19 mouse cellular contexts compared by ENCODE assay signal in the genomic region with DNA sequence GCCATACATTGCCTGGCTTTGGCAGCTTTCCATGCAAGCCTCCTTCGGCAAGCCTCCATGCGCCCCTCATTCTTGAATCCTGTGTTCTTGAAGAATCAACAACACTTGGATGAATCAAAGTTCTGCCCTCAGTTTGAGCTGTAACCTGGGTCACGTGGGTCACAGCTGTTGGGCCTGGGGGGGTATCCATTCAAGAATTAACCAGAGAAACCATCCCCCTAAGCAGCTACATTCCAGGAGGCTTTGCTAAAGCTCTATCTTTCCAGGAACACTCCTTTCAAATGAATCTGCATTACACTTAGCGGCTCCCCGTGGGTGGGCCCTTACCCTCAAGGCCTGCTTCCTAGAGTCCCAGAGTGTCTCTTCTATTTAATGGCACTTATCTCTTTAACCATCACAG.
DNase-seq lines count a peak whose midpoint lies in the region; ATAC-seq and TF ChIP-seq lines count a peak whose summit lies in the region.
"Had no signal": no experiment of that assay in that cellular context is flagged by ENCODE, and none has a peak within 500 bp of the region (broad histone marks: within the 10 kb centered on the region; RNA-seq: fewer than 3 reads in every experiment).

No protein-coding gene starts in this region.

- H3K36me3 ChIP-seq in kidney, embryonic 16.5 days (ENCODE audit: insufficient read depth, low read length): no peaks in the 10 kb centered on the region
- no peaks in the 10 kb centered on the region for H3K36me3 ChIP-seq in testis, adult 2 months (ENCODE audit: control insufficient read depth, insufficient read depth, low read length)
- no peaks in the 10 kb centered on the region for H3K36me3 ChIP-seq in hindbrain, embryonic 12.5 days
- H3K36me3 ChIP-seq: limb, embryonic 12.5 days; liver, embryonic 15.5 days; neural tube, embryonic 12.5 days had no signal

- 54% methylated on average over 5 of the region's 5 CpGs for WGBS in kidney, embryonic 16.5 days
- 49% methylated on average over 5 of the region's 5 CpGs for WGBS in hindbrain, embryonic 12.5 days

- no peaks in the 10 kb centered on the region for H3K4me1 ChIP-seq in kidney, embryonic 16.5 days (ENCODE audit: insufficient read depth, low read length)
- peaks cover 12% of the 10 kb centered on the region for H3K4me1 ChIP-seq in testis, adult 2 months (ENCODE audit: control insufficient read depth, insufficient read depth, low read length)
- no peaks in the 10 kb centered on the region for H3K4me1 ChIP-seq in hindbrain, embryonic 12.5 days
- H3K4me1 ChIP-seq: limb, embryonic 12.5 days; liver, embryonic 15.5 days; megakaryocyte, embryonic 14.5 days; neural tube, embryonic 12.5 days had no signal

- intact Hi-C loops in heart, postnatal 25 days (cut with DNase I): no loop called here

- H3K9me3 ChIP-seq in kidney, embryonic 16.5 days (ENCODE audit: low read length): no peaks in the 10 kb centered on the region
- H3K9me3 ChIP-seq in hindbrain, embryonic 12.5 days (replicated peaks): no peaks in the 10 kb centered on the region
- H3K9me3 ChIP-seq: limb, embryonic 12.5 days; liver, embryonic 15.5 days; megakaryocyte, embryonic 14.5 days; neural tube, embryonic 12.5 days had no signal

- no peak overlapping the region for H3K9ac ChIP-seq in kidney, embryonic 16.5 days (replicated peaks; ENCODE audit: low read length)
- no peak overlapping the region for H3K9ac ChIP-seq in hindbrain, embryonic 12.5 days
- H3K9ac ChIP-seq: limb, embryonic 12.5 days; liver, embryonic 15.5 days; neural tube, embryonic 12.5 days had no signal

- no peaks in the 10 kb centered on the region for H3K27me3 ChIP-seq in kidney, embryonic 16.5 days (ENCODE audit: insufficient read depth, low read length)
- no peaks in the 10 kb centered on the region for H3K27me3 ChIP-seq in testis, adult 2 months (ENCODE audit: control insufficient read depth, insufficient read depth, low read length)
- no peaks in the 10 kb centered on the region for H3K27me3 ChIP-seq in hindbrain, embryonic 12.5 days
- H3K27me3 ChIP-seq: limb, embryonic 12.5 days; liver, embryonic 15.5 days; neural tube, embryonic 12.5 days had no signal

- no peak for ATAC-seq in kidney, embryonic 16.5 days (ENCODE audit: low FRiP score, low TSS enrichment)
- no peak for ATAC-seq in hindbrain, embryonic 12.5 days (ENCODE audit: low FRiP score)
- ATAC-seq: forebrain, embryonic 16.5 days; hindbrain, postnatal 0 days had no signal

- no peak overlapping the region for H3K4me2 ChIP-seq in kidney, embryonic 16.5 days (replicated peaks; ENCODE audit: low read depth, low read length)
- H3K4me2 ChIP-seq in hindbrain, embryonic 12.5 days (replicated peaks): no peak overlapping the region
- H3K4me2 ChIP-seq: limb, embryonic 12.5 days; liver, embryonic 15.5 days; neural tube, embryonic 12.5 days had no signal

- TF ChIP-seq CTCF in testis, adult 2 months (IDR thresholded peaks at IDR 0.05; ENCODE audit: control insufficient read depth, insufficient read depth, insufficient replicate concordance, low read depth, low read length): no peak

- H3K27ac ChIP-seq in kidney, embryonic 16.5 days (ENCODE audit: low read length): no peak overlapping the region
- H3K27ac ChIP-seq in testis, adult 2 months (ENCODE audit: control insufficient read depth, insufficient read depth, low read depth, low read length): peak overlapping the region; percentile 21; the same call in 1 of the 2 replicates
- no peak overlapping the region for H3K27ac ChIP-seq in hindbrain, embryonic 12.5 days
- H3K27ac ChIP-seq: heart, adult 2 months; hindbrain, postnatal 0 days; limb, embryonic 12.5 days; liver, embryonic 15.5 days; neural tube, embryonic 12.5 days had no signal

- DNase-seq in kidney, adult 11 months: peak; percentile 72
- no peak for DNase-seq in testis, postnatal 10 days (ENCODE audit: low spot score)
- DNase-seq in kidney, postnatal 10 days: peak; percentile 65
- no peak for DNase-seq in heart, postnatal 25 days (ENCODE audit: low spot score)
- no peak for DNase-seq in gastrocnemius, adult 18-20 months (ENCODE audit: low spot score)
- DNase-seq: adrenal gland, postnatal 14 days; cerebellum, adult 9-10 months; heart, adult 2 months; heart, postnatal 10 days; right cerebral cortex, postnatal 4 days had no signal

- H3K4me3 ChIP-seq in kidney, embryonic 16.5 days (ENCODE audit: low read length): no peak overlapping the region
- H3K4me3 ChIP-seq in testis, adult 2 months (ENCODE audit: control insufficient read depth, low read depth, low read length): peak overlapping the region; percentile 60; the same call in 1 of the 2 replicates
- H3K4me3 ChIP-seq in hindbrain, embryonic 12.5 days: no peak overlapping the region
- H3K4me3 ChIP-seq: heart, adult 2 months; limb, embryonic 12.5 days; liver, embryonic 15.5 days; megakaryocyte, embryonic 14.5 days; neural tube, embryonic 12.5 days had no signal

- no peak for TF ChIP-seq POLR2A in testis, adult 2 months (IDR thresholded peaks at IDR 0.05; ENCODE audit: control insufficient read depth, low read depth, low read length)

Comparison
In these comparisons a context has a peak if more than half of its experiments do, and no peak if none do; other contexts are left out.
1. DNase-seq: peak in kidney, adult 11 months (single experiment) and kidney, postnatal 10 days (single experiment); none in testis, postnatal 10 days (single experiment), heart, postnatal 25 days (single experiment) and gastrocnemius, adult 18-20 months (single experiment).